ENCODE assay signal across 23 mouse cellular contexts in genomic region chr8:119716730-119717299, GRCm38 (mm10). TPM values are rescaled to one million over a fixed set of nuclear protein-coding genes. Genes with fewer than 3 reads are reported as not detected.
DNase-seq lines count a peak whose midpoint lies in the region; ATAC-seq and TF ChIP-seq lines count a peak whose summit lies in the region.
"Had no signal": no experiment of that assay in that cellular context is flagged by ENCODE, and none has a peak within 500 bp of the region (broad histone marks: within the 10 kb centered on the region; RNA-seq: fewer than 3 reads in every experiment).

No protein-coding gene starts in this region.

- H3K4me2 ChIP-seq in lung, postnatal 0 days (replicated peaks; ENCODE audit: low read depth, low read length), result no peak overlapping the region
- no peak overlapping the region for H3K4me2 ChIP-seq in liver, postnatal 0 days (ENCODE audit: low read depth, low read length)
- H3K4me2 ChIP-seq: embryonic facial prominence, embryonic 15.5 days; heart, embryonic 15.5 days; hindbrain, embryonic 15.5 days; lung, embryonic 15.5 days had no signal

- no peak overlapping the region for H3K27ac ChIP-seq in lung, postnatal 0 days (ENCODE audit: low read length)
- H3K27ac ChIP-seq in liver, postnatal 0 days (ENCODE audit: low read depth), result no peak overlapping the region
- H3K27ac ChIP-seq: embryonic facial prominence, embryonic 15.5 days; heart, embryonic 15.5 days; hindbrain, embryonic 15.5 days; layer of hippocampus, adult 2 months; lung, embryonic 15.5 days had no signal

- H3K27me3 ChIP-seq in lung, postnatal 0 days (replicated peaks; ENCODE audit: insufficient read depth, low read length), result no peaks in the 10 kb centered on the region
- no peaks in the 10 kb centered on the region for H3K27me3 ChIP-seq in liver, postnatal 0 days (ENCODE audit: insufficient read depth, low read length)
- H3K27me3 ChIP-seq: embryonic facial prominence, embryonic 15.5 days; hindbrain, embryonic 15.5 days; lung, embryonic 15.5 days had no signal

- no peak overlapping the region for H3K9ac ChIP-seq in lung, postnatal 0 days (replicated peaks; ENCODE audit: low read depth)
- H3K9ac ChIP-seq in liver, postnatal 0 days (replicated peaks), result no peak overlapping the region
- H3K9ac ChIP-seq: embryonic facial prominence, embryonic 15.5 days; heart, embryonic 15.5 days; hindbrain, embryonic 15.5 days; lung, embryonic 15.5 days had no signal

- no peak for TF ChIP-seq POLR2A in lung, adult 2 months (IDR thresholded peaks at IDR 0.05; ENCODE audit: borderline replicate concordance, extremely low read depth, low read depth, low read length)

- TF ChIP-seq EP300 in lung, postnatal 0 days (IDR thresholded peaks at IDR 0.05), result no peak
- no peak for TF ChIP-seq EP300 in liver, postnatal 0 days (IDR thresholded peaks at IDR 0.05; ENCODE audit: low read depth)

- peaks cover 18% of the 10 kb centered on the region; the same call in 1 of the 2 replicates for H3K4me1 ChIP-seq in lung, postnatal 0 days (ENCODE audit: insufficient read depth, low read depth, low read length)
- peaks cover 30% of the 10 kb centered on the region for H3K4me1 ChIP-seq in lung, adult 2 months (ENCODE audit: control insufficient read depth, insufficient read depth, low read length)
- H3K4me1 ChIP-seq in liver, postnatal 0 days (ENCODE audit: insufficient read depth), result peaks cover 12% of the 10 kb centered on the region

- H3K4me3 ChIP-seq in lung, postnatal 0 days (ENCODE audit: low read depth, low read length), result no peak overlapping the region
- H3K4me3 ChIP-seq in lung, adult 2 months (replicated peaks; ENCODE audit: extremely low read depth, low read depth, low read length), result no peak overlapping the region
- H3K4me3 ChIP-seq in liver, postnatal 0 days (ENCODE audit: low read depth, low read length), result no peak overlapping the region
- H3K4me3 ChIP-seq: embryonic facial prominence, embryonic 15.5 days; heart, embryonic 15.5 days; hindbrain, embryonic 15.5 days; layer of hippocampus, adult 2 months; lung, embryonic 15.5 days had no signal

- no peak for ATAC-seq in lung, postnatal 0 days
- ATAC-seq in liver, postnatal 0 days, result peak; percentile 41; the same call in 1 of the 2 replicates

- H3K36me3 ChIP-seq in lung, postnatal 0 days (ENCODE audit: insufficient read depth, low read length), result no peaks in the 10 kb centered on the region
- no peaks in the 10 kb centered on the region for H3K36me3 ChIP-seq in liver, postnatal 0 days (replicated peaks; ENCODE audit: insufficient read depth, low read length)
- H3K36me3 ChIP-seq: embryonic facial prominence, embryonic 15.5 days; heart, embryonic 15.5 days; hindbrain, embryonic 15.5 days; lung, embryonic 15.5 days had no signal

- peak; percentile 10 for DNase-seq in lung, postnatal 0 days (ENCODE audit: low spot score)
- DNase-seq in lung, adult 2 months, result no peak
- peak; percentile 27 for DNase-seq in embryo, embryonic 9.5 days (ENCODE audit: extremely low spot score)
- DNase-seq in liver, postnatal 0 days, result no peak
- DNase-seq in yolk sac, embryonic 10.5 days (ENCODE audit: low spot score), result peak; percentile 17
- no peak for DNase-seq in gastrocnemius, adult 18-20 months (ENCODE audit: low spot score)
- DNase-seq in c-Kit-positive CD71-positive TER-119-positive erythroid progenitor cells, embryonic 14.5 days (ENCODE audit: low spot score), result no peak
- DNase-seq: adrenal gland, adult 8-10 months; cerebellum, adult 9-10 months; gastrocnemius, postnatal 14 days; heart, adult 18-20 months; heart, postnatal 4 days; kidney, adult 11 months; kidney, postnatal 10 days; layer of hippocampus, postnatal 36 days; right cerebral cortex, postnatal 4 days had no signal

- TF ChIP-seq CTCF in lung, postnatal 0 days (IDR thresholded peaks at IDR 0.05), result no peak
- no peak for TF ChIP-seq CTCF in lung, adult 2 months (IDR thresholded peaks at IDR 0.05; ENCODE audit: insufficient read depth, low read length)
- TF ChIP-seq CTCF in liver, postnatal 0 days (IDR thresholded peaks at IDR 0.05; ENCODE audit: low read depth), result no peak

- H3K9me3 ChIP-seq in lung, postnatal 0 days (ENCODE audit: low read length), result no peaks in the 10 kb centered on the region
- no peaks in the 10 kb centered on the region for H3K9me3 ChIP-seq in liver, postnatal 0 days (ENCODE audit: low read length)
- H3K9me3 ChIP-seq: embryonic facial prominence, embryonic 15.5 days; heart, embryonic 15.5 days; hindbrain, embryonic 15.5 days; lung, embryonic 15.5 days had no signal

RNA-seq across cellular contexts. Expression of gene Atp2c2, which starts 17.0 kb away (rescaled TPM):
- polyA plus RNA-seq in lung, postnatal 0 days (2015; fragmentation: Nextera tagmentation; extraction: Ambion mirVana), result 1.5 and 2.1 TPM in 2 replicates
- 5.4 and 7.2 TPM in 2 replicates for polyA plus RNA-seq in lung, adult 2 months (2012; rRNA removed)
- polyA plus RNA-seq in liver, postnatal 0 days (2015; fragmentation: Nextera tagmentation; extraction: Ambion mirVana), result 0.05 and 0.14 TPM in 2 replicates
- total RNA-seq in gastrocnemius, adult 18-20 months (2021), result under 1 TPM in 1 of 2 experiments, not detected in 1; 0.14 TPM
- total RNA-seq: common myeloid progenitor, adult 5-6 weeks; heart, postnatal 4 days had no signal

RNA-seq across cellular contexts. Expression of gene Wfdc1, which starts 50.6 kb away (rescaled TPM):
- 130 and 164 TPM in 2 replicates for polyA plus RNA-seq in lung, postnatal 0 days (2015; fragmentation: Nextera tagmentation; extraction: Ambion mirVana)
- 122 and 130 TPM in 2 replicates for polyA plus RNA-seq in lung, adult 2 months (2012; rRNA removed)
- 6.0 and 7.2 TPM in 2 replicates for polyA plus RNA-seq in liver, postnatal 0 days (2015; fragmentation: Nextera tagmentation; extraction: Ambion mirVana)
- total RNA-seq in gastrocnemius, adult 18-20 months (2021), result 10 to 100 TPM; 60.2 to 82.9 TPM
- total RNA-seq: common myeloid progenitor, adult 5-6 weeks; megakaryocyte-erythroid progenitor cell, adult 5-6 weeks had no signal

Comparison
In these comparisons a context has a peak if more than half of its experiments do, and no peak if none do; other contexts are left out.
1. DNase-seq: peak in lung, postnatal 0 days (single experiment), embryo, embryonic 9.5 days (single experiment) and yolk sac, embryonic 10.5 days (single experiment); none in lung, adult 2 months (single experiment), liver, postnatal 0 days (single experiment), gastrocnemius, adult 18-20 months (single experiment) and c-Kit-positive CD71-positive TER-119-positive erythroid progenitor cells, embryonic 14.5 days (single experiment).
2. RNA of gene Wfdc1, which starts 50.6 kb away (polyA plus RNA-seq): 130 to 164 TPM in lung, postnatal 0 days and 122 to 130 TPM in lung, adult 2 months; 6.0 to 7.2 TPM in liver, postnatal 0 days; every median in the first group is over 10 times any median in the second.